Mouse (Mus musculus) hindbrain, postnatal 0 days (tissue): ENCODE results near the gene Rnaseh1. TPM values are rescaled to one million over a fixed set of nuclear protein-coding genes. Genes with fewer than 3 reads are reported as not detected.

Experiments used
- ATAC-seq: fragments of 200-750 bp; cut with Nextera tagmentation; 2 replicates; pipeline ENCODE4 v1.8.0; 2017; ENCODE audit warnings: mild to moderate bottlenecking, moderate TSS enrichment, moderate library complexity
- DNase-seq: peaks from one replicate; pipeline ENCODE4 v3.0.0-alpha.2; 2015; ENCODE audit warnings: low spot score
- H3K27ac ChIP-seq: fragments of 300-500 bp; sonication (generic); 2 replicates; pipeline ENCODE4 v1.5.1; 2014; ENCODE audit warnings: mild to moderate bottlenecking
- H3K27me3 ChIP-seq: fragments of 300-500 bp; sonication (generic); 2 replicates; pipeline ENCODE4 v1.6.1; 2014; ENCODE audit warnings: low read length, mixed read lengths; ENCODE audit not compliant: insufficient read depth
- H3K36me3 ChIP-seq: fragments of 300-500 bp; sonication (generic); 2 replicates; pipeline ENCODE4 v1.6.1; 2014; ENCODE audit warnings: low read length, mixed read lengths; ENCODE audit not compliant: insufficient read depth
- H3K4me1 ChIP-seq: fragments of 300-500 bp; sonication (generic); 2 replicates; pipeline ENCODE4 v1.6.1; 2014; ENCODE audit warnings: antibody characterized with exemption, low read length, mixed read lengths; ENCODE audit not compliant: insufficient read depth
- H3K4me2 ChIP-seq: fragments of 300-500 bp; sonication (generic); 2 replicates; pipeline ENCODE4 v1.6.1; 2014; ENCODE audit warnings: low read depth, mild to moderate bottlenecking, low read length, moderate library complexity, mixed read lengths
- H3K4me3 ChIP-seq: fragments of 300-500 bp; sonication (generic); 2 replicates; pipeline ENCODE4 v1.5.1; 2014; ENCODE audit warnings: low read length
- H3K9ac ChIP-seq: fragments of 300-500 bp; sonication (generic); replicated peaks from 2 replicates; pipeline ENCODE4 v1.6.1; 2014; ENCODE audit warnings: mild to moderate bottlenecking, low read length, moderate library complexity, mixed read lengths
- H3K9me3 ChIP-seq: fragments of 300-500 bp; sonication (generic); 2 replicates; pipeline ENCODE4 v1.6.1; 2016; ENCODE audit warnings: low read length, mixed read lengths
- CTCF ChIP-seq: IDR thresholded peaks from 2 replicates; pipeline ENCODE4 v1.5.1; 2016; ENCODE audit warnings: antibody characterized with exemption, control low read depth, low read depth
- WGBS: fragments of 180-500 bp; shearing (Covaris S2); extraction: QIAGEN DNeasy Blood & Tissue Kit; methylation state at CpG from one replicate; pipeline ENCODE4 v1.1.7; 2014; 5-methylcytosine and 5-hydroxymethylcytosine counted together
- polyA plus RNA-seq: library from polyadenylated mRNA; unstranded; fragments of >200 nt; fragmentation: Nextera tagmentation; extraction: Ambion mirVana; gene quantifications from 2 replicates; pipeline ENCODE4 v1.2.1, GENCODE M21; 2015
- total RNA-seq: library from RNA; depleted of rRNA; stranded (reverse); fragments of >200 nt; gene quantifications from 2 replicates; pipeline ENCODE4 v1.2.3, GENCODE M21; 2014

The Rnaseh1 gene
- total and polyA plus RNA-seq, 2 experiments from 2014 or later: 7.4 to 12.7 TPM

- Histone ChIP-seq H3K9ac (peak overlapping the region; percentile 28; the same call in 1 of the 2 replicates), H3K27me3 (no peaks in the 10 kb centered on the region), H3K4me1 (peaks cover 4% of the 10 kb centered on the region; the same call in 1 of the 2 replicates), H3K9me3 (no peaks in the 10 kb centered on the region), H3K4me2 (no peak overlapping the region), H3K4me3 (no peak overlapping the region), H3K27ac (peak overlapping the region; percentile 87), H3K36me3 (no peaks in the 10 kb centered on the region)
- no peak for DNase-seq
- ATAC-seq: no peak
- 63% methylated on average over 5 of the region's 5 CpGs for WGBS
- no peak for TF ChIP-seq CTCF
Measured at GRCm38 (mm10) chr12:28699086-28699485, 49.7 kb downstream of the Rnaseh1 start.

GRCm38 (mm10) chr12:28699656-28700055 is 50.3 kb downstream of the Rnaseh1 start:
- no peaks in the 10 kb centered on the region for H3K9me3 ChIP-seq
- H3K4me2 ChIP-seq: no peak overlapping the region
- peak; percentile 98 for TF ChIP-seq CTCF
- H3K27me3 ChIP-seq: no peaks in the 10 kb centered on the region
- peak overlapping the region; percentile 28; the same call in 1 of the 2 replicates for H3K9ac ChIP-seq
- 12% methylated on average over 6 of the region's 6 CpGs for WGBS
- H3K4me3 ChIP-seq: no peak overlapping the region
- no peaks in the 10 kb centered on the region for H3K36me3 ChIP-seq
- DNase-seq (peak; percentile 93), ATAC-seq (peak; percentile 35)
- H3K27ac ChIP-seq: peak overlapping the region; percentile 87
- H3K4me1 ChIP-seq: peaks cover 4% of the 10 kb centered on the region; the same call in 1 of the 2 replicates

GRCm38 (mm10) chr12:28700101-28700511 is 50.7 kb downstream of the Rnaseh1 start:
- peaks cover 4% of the 10 kb centered on the region; the same call in 1 of the 2 replicates for H3K4me1 ChIP-seq
- 11% methylated on average over 3 of the region's 3 CpGs for WGBS
- ATAC-seq: peak; percentile 25; the same call in 1 of the 2 replicates
- DNase-seq: peak; percentile 22
- H3K27me3 ChIP-seq: no peaks in the 10 kb centered on the region
- no peak overlapping the region for H3K4me3 ChIP-seq
- 0 out of 2 replicates have a peak overlapping the region, but pooled peaks have one; percentile 14 for H3K9ac ChIP-seq
- H3K27ac ChIP-seq: peak overlapping the region; percentile 87
- no peak for TF ChIP-seq CTCF
- no peaks in the 10 kb centered on the region for H3K36me3 ChIP-seq
- H3K9me3 ChIP-seq: no peaks in the 10 kb centered on the region
- no peak overlapping the region for H3K4me2 ChIP-seq

- Histone ChIP-seq H3K9me3 (no peaks in the 10 kb centered on the region), H3K36me3 (no peaks in the 10 kb centered on the region), H3K9ac (0 out of 2 replicates have a peak overlapping the region, but pooled peaks have one; percentile 31), H3K27ac (peak overlapping the region; percentile 87), H3K4me3 (no peak overlapping the region), H3K4me1 (peaks cover 4% of the 10 kb centered on the region; the same call in 1 of the 2 replicates), H3K4me2 (no peak overlapping the region), H3K27me3 (no peaks in the 10 kb centered on the region)
- no peak for TF ChIP-seq CTCF
- 33% methylated on average over 19 of the region's 19 CpGs for WGBS
- ATAC-seq (peak; percentile 59), DNase-seq (peak; percentile 82)
Measured at GRCm38 (mm10) chr12:28700561-28701025, 51.2 kb downstream of the Rnaseh1 start.

GRCm38 (mm10) chr12:28701302-28701701 is 51.9 kb downstream of the Rnaseh1 start:
- peak; percentile 12; the same call in 1 of the 2 replicates for TF ChIP-seq CTCF
- Histone ChIP-seq H3K4me3 (no peak overlapping the region), H3K4me2 (no peak overlapping the region), H3K9ac (peak overlapping the region; percentile 31; the same call in 1 of the 2 replicates), H3K36me3 (no peaks in the 10 kb centered on the region), H3K9me3 (no peaks in the 10 kb centered on the region), H3K4me1 (peaks cover 4% of the 10 kb centered on the region; the same call in 1 of the 2 replicates), H3K27me3 (no peaks in the 10 kb centered on the region), H3K27ac (peak overlapping the region; percentile 87)
- peak; percentile 15 for DNase-seq
- ATAC-seq: no peak
- 73% methylated on average over 11 of the region's 11 CpGs for WGBS

- no peaks in the 10 kb centered on the region for H3K9me3 ChIP-seq
- no peak overlapping the region for H3K4me2 ChIP-seq
- DNase-seq (peak; percentile 56), ATAC-seq (peak; percentile 9; the same call in 1 of the 2 replicates)
- 0 out of 2 replicates have a peak overlapping the region, but pooled peaks have one; percentile 18 for H3K9ac ChIP-seq
- TF ChIP-seq CTCF: peak; percentile 55
- H3K4me1 ChIP-seq: peaks cover 4% of the 10 kb centered on the region; the same call in 1 of the 2 replicates
- H3K36me3 ChIP-seq: peaks cover 4% of the 10 kb centered on the region; the same call in 1 of the 2 replicates
- no peaks in the 10 kb centered on the region for H3K27me3 ChIP-seq
- no peak overlapping the region for H3K4me3 ChIP-seq
- H3K27ac ChIP-seq: peak overlapping the region; percentile 3; the same call in 1 of the 2 replicates
- WGBS: 10% methylated on average over 12 of the region's 12 CpGs
Measured at GRCm38 (mm10) chr12:28704381-28704780, 55.0 kb downstream of the Rnaseh1 start.

- peaks cover 5% of the 10 kb centered on the region; the same call in 1 of the 2 replicates for H3K36me3 ChIP-seq
- no peak overlapping the region for H3K4me2 ChIP-seq
- no peaks in the 10 kb centered on the region for H3K9me3 ChIP-seq
- H3K27ac ChIP-seq: no peak overlapping the region
- no peaks in the 10 kb centered on the region for H3K27me3 ChIP-seq
- no peak overlapping the region for H3K4me3 ChIP-seq
- DNase-seq (no peak), ATAC-seq (no peak)
- no peak overlapping the region for H3K9ac ChIP-seq
- H3K4me1 ChIP-seq: peaks cover 4% of the 10 kb centered on the region; the same call in 1 of the 2 replicates
- WGBS: 87% methylated on average over 6 of the region's 6 CpGs
- TF ChIP-seq CTCF: no peak
Measured at GRCm38 (mm10) chr12:28705204-28705603, 55.8 kb downstream of the Rnaseh1 start.
